Mouse (Mus musculus) thymus, postnatal 4 days (tissue): ENCODE results near the gene Tpp2.
"Not testable (repeated sequence)": the region's sequence is repeated elsewhere in the genome, so short reads cannot be mapped to it uniquely, and the experiment has no call there.

Experiments
- DNase-seq: peaks from one replicate; pipeline ENCODE4 v3.0.0; 2021

The Tpp2 gene

GRCm38 (mm10) chr1:44022656-44023055 lies 89.2 kb downstream of the Tpp2 start:
- no peak for DNase-seq

- no peak for DNase-seq
These were observed 94.2 kb downstream of the Tpp2 start for GRCm38 (mm10) chr1:44027651-44028050.

GRCm38 (mm10) chr1:44032213-44032612 lies 98.8 kb downstream of the Tpp2 start:
- DNase-seq: no peak

GRCm38 (mm10) chr1:44032948-44033347 lies 99.5 kb downstream of the Tpp2 start:
- no peak for DNase-seq

GRCm38 (mm10) chr1:44041797-44042554 lies 108.5 kb downstream of the Tpp2 start:
- DNase-seq: peak; percentile 87

GRCm38 (mm10) chr1:44042555-44042915 lies 109.1 kb downstream of the Tpp2 start:
- DNase-seq: no peak

GRCm38 (mm10) chr1:44045689-44046088 lies 112.2 kb downstream of the Tpp2 start:
- not testable (repeated sequence) for DNase-seq

- DNase-seq: no peak
These were observed 113.1 kb downstream of the Tpp2 start for GRCm38 (mm10) chr1:44046556-44046955.
